Mouse (Mus musculus) R1 (cell line): Measurements from ENCODE around the gene Odf3.
A peak's percentile ranks its signal among the peaks of the same experiment; 100 is the strongest.

Experiments
- DNase-seq: peaks from one replicate; pipeline ENCODE4 v3.0.0-alpha.2; 2018; ENCODE audit warnings: low read depth, low spot score

Gene Odf3

DNA sequence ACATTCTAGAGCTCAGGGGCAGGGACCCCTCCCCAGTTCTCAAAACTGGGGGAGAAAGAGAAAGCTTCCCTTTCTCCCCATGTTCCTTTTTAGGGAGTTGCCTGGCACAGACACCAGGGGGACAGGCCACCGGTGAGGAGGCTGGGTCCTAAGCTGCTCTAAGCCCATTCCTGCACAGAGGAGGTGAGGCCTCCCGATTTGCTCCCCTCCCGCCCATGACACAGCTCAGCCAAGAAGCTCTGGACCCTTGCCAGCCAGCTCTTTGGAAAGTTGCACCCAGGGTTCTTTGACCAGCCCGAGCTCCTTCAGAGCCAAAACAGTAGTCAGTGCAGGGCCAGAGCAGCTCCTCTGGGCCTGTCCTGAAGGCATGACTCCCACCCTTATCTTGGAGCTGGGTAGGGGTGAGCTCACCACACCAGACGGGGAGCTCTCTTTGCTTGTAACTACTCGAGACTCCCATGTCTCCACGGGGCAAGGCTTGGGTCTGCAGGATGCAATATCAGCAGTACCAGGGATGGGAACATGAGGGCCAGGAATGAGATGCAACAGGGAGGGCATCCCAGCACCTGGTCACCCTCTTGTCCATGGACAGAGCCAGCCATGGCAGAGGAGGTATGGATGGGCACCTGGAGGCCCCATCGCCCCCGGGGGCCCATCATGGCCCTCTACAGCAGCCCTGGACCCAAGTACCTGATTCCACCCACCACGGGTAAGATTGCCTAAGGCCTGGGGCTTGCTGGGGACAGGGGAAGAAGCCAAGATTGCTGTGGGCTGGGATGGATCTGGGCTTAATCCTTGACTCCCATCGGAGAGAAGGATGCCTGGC lies at the start of gene Odf3:
Gene Odf3, plus strand, starts transcription at position 51 of the 826 bp plus-strand sequence.
- DNase-seq: no peak

DNA sequence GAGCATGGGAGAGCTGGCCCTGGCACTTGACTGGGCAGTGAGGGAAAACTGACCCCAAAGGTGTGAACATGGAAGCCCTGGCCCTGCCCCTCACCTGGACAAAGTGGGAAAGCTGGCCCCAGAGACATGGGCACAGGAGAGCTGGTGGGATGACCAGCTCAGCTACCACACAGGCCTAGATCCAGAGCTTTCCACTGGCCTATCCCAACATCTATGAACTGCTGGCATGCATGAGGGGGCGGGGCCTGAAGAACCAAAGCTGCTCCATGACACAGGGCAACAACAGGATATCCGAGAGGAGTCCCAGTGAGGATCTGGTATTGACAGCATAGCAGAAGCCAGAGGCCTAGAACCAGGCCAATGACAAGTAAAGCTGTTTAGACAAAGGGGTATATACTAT lies 49.4 kb upstream of the Odf3 start:
- DNase-seq: no peak

- DNase-seq: no peak
Observed at GRCm38 (mm10) chr7:140802629-140803028, 45.0 kb upstream of the Odf3 start.

DNA sequence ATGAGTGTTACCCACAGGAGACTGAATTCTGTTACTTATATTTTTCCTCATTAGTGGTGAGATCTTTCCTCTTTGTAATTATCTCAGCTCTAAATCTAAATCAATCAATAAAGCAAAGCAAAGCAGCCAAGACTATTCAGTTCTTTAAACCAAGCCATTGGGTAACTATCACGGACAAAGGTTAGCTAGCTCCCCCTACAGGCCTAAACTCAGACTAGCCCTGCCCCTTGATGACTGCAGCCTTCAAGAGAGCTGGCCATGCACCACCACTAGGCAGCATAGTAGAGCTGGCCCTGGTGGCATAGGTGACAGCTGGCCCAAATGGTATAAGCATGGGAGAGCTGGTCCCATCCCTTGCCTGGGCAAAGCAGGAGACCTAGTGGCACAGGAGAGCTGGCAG lies 41.9 kb upstream of the Odf3 start:
- peak; percentile 75 for DNase-seq

DNA sequence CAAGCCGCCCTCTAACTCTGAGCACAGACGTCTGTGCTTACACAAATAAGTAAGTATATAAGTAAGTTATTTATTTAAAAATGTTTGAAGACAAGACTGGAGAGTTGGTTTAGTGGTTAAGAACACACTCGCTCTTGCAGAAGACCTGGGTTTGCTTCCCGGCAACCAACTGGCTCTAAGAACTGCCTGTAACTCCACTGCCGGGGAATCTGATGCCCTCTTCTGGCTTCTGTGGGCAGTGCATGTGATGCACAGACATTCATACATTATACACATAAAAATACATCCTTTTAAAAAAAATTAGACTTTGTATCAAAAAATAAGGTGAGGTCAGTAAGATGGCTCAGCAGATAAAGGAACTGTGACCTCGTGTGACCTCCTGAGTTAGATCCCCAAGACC lies 37.1 kb upstream of the Odf3 start:
- peak; percentile 67 for DNase-seq

- no peak for DNase-seq
Observed at GRCm38 (mm10) chr7:140811714-140812113, 35.9 kb upstream of the Odf3 start.

DNA sequence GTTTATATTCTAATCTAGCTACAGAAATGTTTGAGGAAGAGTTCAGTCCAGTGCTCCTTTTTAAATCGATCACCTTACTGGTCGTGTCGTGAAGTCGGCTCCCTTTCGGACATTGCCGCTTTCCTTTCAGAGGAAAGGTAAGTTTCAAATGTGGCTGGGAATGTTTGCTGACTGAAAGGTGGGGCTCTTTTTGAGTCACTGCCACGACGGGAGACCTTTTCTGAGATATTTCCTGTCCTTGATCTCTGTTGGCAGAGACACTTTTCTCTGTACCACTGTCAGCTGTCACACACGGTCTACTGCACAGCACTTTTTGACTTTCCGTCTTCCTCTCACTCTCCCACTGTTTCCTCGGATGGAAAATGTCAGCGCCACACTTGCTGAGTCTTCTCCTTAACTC lies 34.8 kb upstream of the Odf3 start:
- no peak for DNase-seq

- no peak for DNase-seq
Observed at GRCm38 (mm10) chr7:140820173-140820572, 27.4 kb upstream of the Odf3 start.

DNA sequence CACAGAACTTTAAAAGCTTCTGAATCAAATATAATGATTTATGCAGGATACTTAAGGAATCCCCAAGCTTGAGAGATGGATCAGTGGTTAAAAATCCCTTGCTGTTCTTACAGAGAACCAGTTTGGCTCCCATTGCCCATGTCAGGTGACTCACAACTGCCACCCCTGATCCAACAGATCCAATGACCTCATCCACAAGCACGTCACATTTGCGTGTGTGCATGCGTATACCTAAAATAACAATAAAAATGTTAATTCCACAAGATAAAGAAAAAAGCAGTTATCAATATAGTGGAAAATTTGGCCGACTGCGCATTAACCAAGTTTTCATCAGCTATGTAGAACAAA lies 26.3 kb upstream of the Odf3 start:
- no peak for DNase-seq

GRCm38 (mm10) chr7:140821653-140822329 lies 25.8 kb upstream of the Odf3 start, which contains the start of gene Zfp941:
TSS of gene Zfp941 (minus strand) at chr7:140822178.
- DNase-seq: peak; percentile 94

DNA sequence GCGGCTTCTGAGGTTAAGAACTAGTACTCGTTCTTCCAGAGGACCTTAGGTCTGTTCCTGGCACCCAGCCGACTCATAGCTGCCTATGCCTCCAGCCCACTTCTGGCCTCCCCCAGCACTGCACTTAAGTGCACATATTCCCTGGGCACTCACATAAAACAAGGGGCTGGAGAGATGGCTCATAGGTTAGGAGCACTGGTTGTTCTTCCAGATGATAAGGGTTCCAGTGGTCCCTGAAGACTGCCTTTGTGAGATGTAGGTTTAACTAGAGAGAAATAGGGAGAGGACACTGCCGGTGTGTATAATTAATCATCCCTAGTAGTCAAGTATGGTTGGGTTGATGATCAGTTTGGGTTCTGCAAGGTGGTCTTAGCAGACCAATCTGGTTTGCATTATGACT lies 24.9 kb upstream of the Odf3 start:
- DNase-seq: no peak

DNA sequence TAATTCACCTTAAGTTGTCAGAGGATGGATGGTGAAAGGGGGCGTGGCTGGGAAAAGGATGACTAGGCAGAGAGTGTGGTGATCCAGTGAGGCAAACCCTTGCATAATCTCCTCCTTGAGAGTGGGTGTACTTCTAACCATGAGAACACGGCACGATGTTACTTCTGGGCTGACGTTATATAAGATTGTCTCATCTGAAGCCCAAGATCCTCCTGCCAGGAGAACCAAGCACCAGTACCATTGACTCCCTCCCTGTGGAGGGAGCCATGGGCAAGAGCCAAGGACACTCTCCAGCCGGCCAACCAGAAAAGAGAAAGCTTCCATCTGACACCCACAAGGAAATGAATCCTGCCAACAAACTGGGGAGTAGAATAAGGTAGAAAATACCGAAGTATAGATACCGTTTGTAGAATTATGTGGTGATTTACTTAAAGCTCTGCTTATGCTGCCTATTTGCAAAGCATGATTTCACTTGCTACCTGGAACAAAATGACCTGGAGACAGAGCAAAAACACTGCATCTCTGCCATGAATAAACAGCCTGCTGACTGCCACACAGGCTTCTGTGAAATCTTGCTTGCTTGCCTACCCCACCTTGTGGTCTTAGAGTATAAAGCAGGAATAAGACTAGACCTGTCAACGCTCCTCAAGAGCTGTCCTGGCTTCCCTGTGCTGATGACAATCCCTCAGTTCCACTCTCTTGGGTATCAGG lies 19.3 kb upstream of the Odf3 start:
- peak; percentile 77 for DNase-seq

DNA sequence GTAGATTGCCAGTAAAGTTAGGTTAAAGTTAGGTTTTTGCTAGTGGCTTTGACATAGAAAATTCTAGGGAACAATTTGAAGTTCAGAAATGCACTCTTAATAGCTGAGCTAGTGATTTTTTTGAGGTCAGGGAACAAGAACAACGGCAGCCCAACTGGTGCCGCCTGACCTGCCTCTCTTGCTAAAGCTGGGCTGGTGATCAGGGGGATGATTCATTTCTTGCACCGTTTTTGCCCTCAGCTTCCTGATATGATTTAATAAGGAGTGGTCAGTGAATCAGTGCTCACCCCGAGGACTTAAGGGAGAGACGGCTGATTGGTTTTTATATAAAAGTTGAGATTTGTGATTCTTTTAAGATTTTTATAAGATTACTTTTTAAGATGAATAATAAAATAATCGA lies 16.2 kb upstream of the Odf3 start:
- no peak for DNase-seq

GRCm38 (mm10) chr7:140833341-140833740 lies 14.3 kb upstream of the Odf3 start:
- no peak for DNase-seq

- peak; percentile 74 for DNase-seq
Observed at GRCm38 (mm10) chr7:140834968-140835757, 12.4 kb upstream of the Odf3 start, which contains the start of gene Urah. TSS of gene Urah (plus strand) at chr7:140835018.

GRCm38 (mm10) chr7:140835758-140836087 lies 11.9 kb upstream of the Odf3 start:
- DNase-seq: no peak

GRCm38 (mm10) chr7:140836243-140837115 lies 11.1 kb upstream of the Odf3 start:
- no peak for DNase-seq

DNA sequence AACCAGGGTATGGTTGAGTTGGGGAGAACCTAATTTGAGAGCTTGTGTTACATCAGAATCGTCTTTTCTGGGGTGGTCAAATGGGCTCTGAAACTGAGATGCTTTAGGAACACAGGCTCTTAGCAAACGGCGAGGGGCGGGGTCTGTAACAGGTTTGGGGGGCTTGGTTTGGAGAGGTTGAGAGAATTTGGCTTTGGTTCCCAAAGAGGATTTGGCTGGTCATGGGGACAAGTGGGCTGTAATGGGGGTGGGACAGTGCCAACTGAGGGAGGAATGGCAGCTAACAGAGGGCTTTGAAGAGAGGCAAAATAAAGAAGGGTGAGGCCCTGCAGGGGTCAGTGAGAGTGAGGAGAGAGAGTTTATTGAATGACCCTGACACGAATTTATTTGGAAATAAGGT lies 8.0 kb upstream of the Odf3 start:
- DNase-seq: no peak

GRCm38 (mm10) chr7:140840750-140841735 lies 6.6 kb upstream of the Odf3 start:
- peak; percentile 94 for DNase-seq

DNA sequence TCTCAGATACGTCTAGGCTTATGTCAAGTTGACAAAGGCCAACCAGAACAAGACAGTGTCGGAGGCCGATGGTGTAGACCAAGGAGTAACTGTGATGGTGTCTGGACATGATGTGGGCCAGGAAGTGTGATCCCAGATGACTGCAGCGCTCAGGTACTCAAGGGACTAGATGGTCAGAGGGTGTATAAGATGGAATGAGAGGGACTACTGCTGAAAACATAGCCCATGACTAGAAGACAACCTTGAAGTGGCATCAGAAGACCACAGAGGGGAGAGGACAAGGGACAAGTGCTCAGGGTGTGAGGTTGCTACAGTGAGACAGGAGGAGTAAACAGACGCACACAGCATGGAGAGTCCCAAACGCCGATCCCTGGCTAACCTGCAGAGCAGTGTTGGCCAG lies 3.8 kb upstream of the Odf3 start:
- no peak for DNase-seq
